Mouse (Mus musculus) hindbrain, embryonic 16.5 days (tissue): ENCODE measurements around the gene Oprd1. TPM values are rescaled to one million over a fixed set of nuclear protein-coding genes. Genes with fewer than 3 reads are reported as not detected.

Experiments
- ATAC-seq: fragments of 200-750 bp; cut with Nextera tagmentation; 2 replicates; pipeline ENCODE4 v1.8.0; 2017; ENCODE audit warnings: moderate TSS enrichment, moderate library complexity
- H3K27ac ChIP-seq: fragments of 300-500 bp; sonication (generic); 2 replicates; pipeline ENCODE4 v1.5.1; 2014; ENCODE audit warnings: low read depth, mild to moderate bottlenecking, control low read depth, low read length, moderate library complexity
- H3K27me3 ChIP-seq: fragments of 300-500 bp; sonication (generic); replicated peaks from 2 replicates; pipeline ENCODE4 v1.6.1; 2014; ENCODE audit warnings: low read length; ENCODE audit not compliant: control insufficient read depth, insufficient read depth
- H3K36me3 ChIP-seq: fragments of 300-500 bp; sonication (generic); 2 replicates; pipeline ENCODE4 v1.6.1; 2014; ENCODE audit warnings: mild to moderate bottlenecking, low read length, moderate library complexity, mixed read lengths; ENCODE audit not compliant: control insufficient read depth, insufficient read depth
- H3K4me1 ChIP-seq: fragments of 300-500 bp; sonication (generic); 2 replicates; pipeline ENCODE4 v1.6.1; 2014; ENCODE audit warnings: low read depth, low read length; ENCODE audit not compliant: control insufficient read depth, insufficient read depth
- H3K4me2 ChIP-seq: fragments of 300-500 bp; sonication (generic); 2 replicates; pipeline ENCODE4 v1.6.1; 2014; ENCODE audit warnings: mild to moderate bottlenecking, low read length, control low read depth, moderate library complexity
- H3K4me3 ChIP-seq: fragments of 300-500 bp; sonication (generic); 2 replicates; pipeline ENCODE4 v1.5.1; 2014; ENCODE audit warnings: mild to moderate bottlenecking, low read length, control low read depth, moderate library complexity
- H3K9ac ChIP-seq: fragments of 300-500 bp; sonication (generic); 2 replicates; pipeline ENCODE4 v1.6.1; 2014; ENCODE audit warnings: low read depth, mild to moderate bottlenecking, control low read depth, low read length, moderate library complexity
- H3K9me3 ChIP-seq: fragments of 300-500 bp; sonication (generic); 2 replicates; pipeline ENCODE4 v1.6.1; 2014; ENCODE audit warnings: mild to moderate bottlenecking, low read length, moderate library complexity; ENCODE audit not compliant: control insufficient read depth
- WGBS: fragments of 180-500 bp; shearing (Covaris S2); extraction: QIAGEN DNeasy Blood & Tissue Kit; methylation state at CpG from one replicate; pipeline ENCODE4 v1.1.7; 2014; 5-methylcytosine and 5-hydroxymethylcytosine counted together
- polyA plus RNA-seq: library from polyadenylated mRNA; unstranded; fragments of >200 nt; fragmentation: Nextera tagmentation; extraction: Ambion mirVana; gene quantifications from 2 replicates; pipeline ENCODE4 v1.2.1, GENCODE M21; 2015

Oprd1 gene
- polyA plus RNA-seq, 1 experiment from 2014 or later, result 1.4 TPM

DNA sequence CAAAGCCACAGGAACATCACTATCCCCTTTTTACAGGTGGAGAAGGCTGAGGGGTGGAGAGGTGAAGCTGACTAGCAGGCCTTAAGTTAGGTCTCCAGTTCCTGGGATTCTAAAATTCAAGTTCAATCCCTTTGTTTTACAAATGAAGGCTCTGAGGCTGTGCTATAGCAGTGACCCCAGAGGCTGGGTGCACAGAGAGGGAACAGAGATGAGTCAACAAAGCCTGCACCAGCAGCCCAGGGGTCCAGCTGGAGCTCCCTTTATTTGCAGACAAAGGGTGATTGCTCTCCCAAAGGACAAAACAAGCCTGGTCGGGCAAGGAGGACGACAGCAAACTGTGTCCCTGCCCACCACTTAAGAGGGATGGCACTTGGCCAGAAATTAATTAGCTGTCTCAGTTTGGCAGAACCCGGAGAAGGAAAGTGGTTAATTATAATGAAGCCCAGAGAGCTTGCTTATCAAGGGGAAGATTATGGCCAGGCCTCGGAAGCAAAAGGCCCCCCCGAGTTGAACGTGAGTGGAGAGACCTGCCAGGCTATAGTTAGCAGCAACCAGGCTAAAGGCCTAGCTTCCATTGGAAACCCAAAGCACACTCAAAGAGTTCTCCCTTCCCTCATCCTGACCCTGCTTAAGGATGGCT is 15.2 kb downstream of the Oprd1 start:
- Histone ChIP-seq H3K4me1 (peaks cover 2% of the 10 kb centered on the region; the same call in 1 of the 2 replicates), H3K4me3 (no peak overlapping the region), H3K27ac (peak overlapping the region; percentile 34; the same call in 1 of the 2 replicates), H3K9ac (no peak overlapping the region), H3K4me2 (no peak overlapping the region), H3K36me3 (no peaks in the 10 kb centered on the region), H3K9me3 (no peaks in the 10 kb centered on the region), H3K27me3 (no peaks in the 10 kb centered on the region)
- 7% methylated on average over 6 of the region's 6 CpGs for WGBS
- no peak; the same call in 1 of the 2 replicates for ATAC-seq

DNA sequence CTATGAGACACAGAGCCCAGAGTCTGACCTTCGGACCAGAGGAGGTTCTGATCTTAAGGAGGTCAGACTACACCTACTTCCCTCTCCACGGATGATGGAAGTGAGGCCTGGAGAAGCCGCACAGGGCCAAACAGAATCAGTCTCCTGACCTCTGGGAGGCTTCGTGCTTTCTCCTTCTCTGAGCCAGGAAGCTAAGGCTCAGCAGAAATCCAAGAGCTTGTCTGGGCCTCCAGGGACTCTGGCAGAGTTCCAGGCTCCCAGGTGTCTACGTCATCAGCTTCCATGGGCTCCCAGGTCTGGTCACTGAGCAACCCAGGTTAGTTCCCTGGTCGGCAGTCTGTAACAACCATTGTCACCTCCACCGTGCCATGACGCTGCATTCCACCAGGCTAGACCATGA is 17.2 kb downstream of the Oprd1 start:
- Histone ChIP-seq H3K9ac (no peak overlapping the region), H3K4me2 (no peak overlapping the region), H3K27ac (no peak overlapping the region), H3K27me3 (no peaks in the 10 kb centered on the region), H3K9me3 (no peaks in the 10 kb centered on the region), H3K4me3 (no peak overlapping the region), H3K4me1 (peaks cover 2% of the 10 kb centered on the region; the same call in 1 of the 2 replicates), H3K36me3 (no peaks in the 10 kb centered on the region)
- ATAC-seq, result no peak
- WGBS, result 96% methylated on average over 8 of the region's 8 CpGs

DNA sequence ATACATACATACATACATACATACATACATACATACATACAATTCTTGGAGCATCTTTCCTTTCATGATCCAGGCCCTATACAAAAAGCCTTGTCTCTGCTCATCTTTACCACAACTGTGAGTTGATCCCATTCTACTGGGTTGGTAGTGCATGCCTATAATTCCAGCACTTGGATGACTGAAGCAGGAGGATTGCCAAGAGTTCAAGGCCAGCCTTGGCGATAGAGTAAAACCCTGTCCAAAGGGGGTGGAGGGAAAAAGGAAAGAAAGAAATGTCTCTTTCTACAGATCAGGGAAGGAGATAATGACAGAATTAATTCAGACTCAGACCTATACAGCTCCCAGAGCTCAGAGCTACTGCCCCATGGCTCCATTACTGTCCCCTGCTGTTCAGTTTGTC is 21.1 kb downstream of the Oprd1 start:
- H3K4me1 ChIP-seq, result no peaks in the 10 kb centered on the region
- no peaks in the 10 kb centered on the region for H3K9me3 ChIP-seq
- 68% methylated on average over 1 of the region's 1 CpGs for whole genome bisulfite sequencing
- H3K27me3 ChIP-seq, result no peaks in the 10 kb centered on the region
- no peak overlapping the region for H3K4me3 ChIP-seq
- no peaks in the 10 kb centered on the region for H3K36me3 ChIP-seq
- no peak overlapping the region for H3K9ac ChIP-seq
- no peak overlapping the region for H3K27ac ChIP-seq
- no peak overlapping the region for H3K4me2 ChIP-seq
- ATAC-seq, result no peak

DNA sequence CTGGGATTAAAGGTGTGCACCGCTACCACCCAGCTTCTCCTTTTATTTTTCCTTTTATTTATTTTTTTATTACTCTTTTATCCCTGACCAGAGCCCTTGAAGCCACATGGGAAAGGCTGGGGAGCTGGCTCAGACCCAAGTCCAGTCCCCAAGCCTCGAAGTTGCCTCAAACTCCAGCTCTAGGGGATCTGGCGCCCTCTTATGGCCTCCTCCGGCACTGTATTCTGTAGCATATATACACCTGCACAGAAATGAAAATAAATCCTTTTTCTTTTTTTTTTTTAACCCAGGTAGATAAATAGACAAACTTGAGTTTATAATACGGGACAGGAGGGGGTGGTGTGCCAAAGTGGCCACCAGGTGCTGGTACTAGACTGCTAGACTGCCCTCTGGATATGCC is 22.6 kb downstream of the Oprd1 start:
- no peaks in the 10 kb centered on the region for H3K9me3 ChIP-seq
- H3K4me3 ChIP-seq, result no peak overlapping the region
- no peaks in the 10 kb centered on the region for H3K36me3 ChIP-seq
- no peaks in the 10 kb centered on the region for H3K4me1 ChIP-seq
- 83% methylated on average over 5 of the region's 5 CpGs for WGBS
- H3K27me3 ChIP-seq, result no peaks in the 10 kb centered on the region
- no peak overlapping the region for H3K4me2 ChIP-seq
- no peak overlapping the region for H3K27ac ChIP-seq
- ATAC-seq, result no peak
- no peak overlapping the region for H3K9ac ChIP-seq

DNA sequence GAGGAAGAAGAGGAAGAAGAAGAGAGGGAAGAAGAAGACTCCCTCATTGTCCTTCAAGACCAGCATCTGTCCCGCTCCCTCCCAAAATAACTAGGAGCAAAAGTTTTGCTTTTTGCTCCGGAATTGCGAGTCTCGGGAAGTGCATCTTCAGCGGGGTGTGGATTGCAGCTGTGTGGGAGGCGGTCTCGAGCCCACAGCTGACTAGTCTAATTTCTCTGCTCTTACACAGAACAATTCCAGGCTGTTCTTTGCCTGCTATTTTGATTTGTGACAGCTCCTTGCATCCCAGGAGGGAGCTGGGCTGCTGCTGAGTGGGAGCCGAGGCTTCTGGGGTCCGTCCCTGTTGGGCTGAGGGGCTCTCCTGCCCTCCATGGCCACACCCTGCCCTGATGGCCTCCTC is 24.7 kb downstream of the Oprd1 start:
- Histone ChIP-seq H3K27me3 (no peaks in the 10 kb centered on the region), H3K4me2 (no peak overlapping the region), H3K9ac (no peak overlapping the region), H3K9me3 (no peaks in the 10 kb centered on the region), H3K36me3 (no peaks in the 10 kb centered on the region), H3K27ac (no peak overlapping the region), H3K4me3 (no peak overlapping the region), H3K4me1 (no peaks in the 10 kb centered on the region)
- 64% methylated on average over 9 of the region's 9 CpGs for WGBS
- ATAC-seq, result no peak

DNA sequence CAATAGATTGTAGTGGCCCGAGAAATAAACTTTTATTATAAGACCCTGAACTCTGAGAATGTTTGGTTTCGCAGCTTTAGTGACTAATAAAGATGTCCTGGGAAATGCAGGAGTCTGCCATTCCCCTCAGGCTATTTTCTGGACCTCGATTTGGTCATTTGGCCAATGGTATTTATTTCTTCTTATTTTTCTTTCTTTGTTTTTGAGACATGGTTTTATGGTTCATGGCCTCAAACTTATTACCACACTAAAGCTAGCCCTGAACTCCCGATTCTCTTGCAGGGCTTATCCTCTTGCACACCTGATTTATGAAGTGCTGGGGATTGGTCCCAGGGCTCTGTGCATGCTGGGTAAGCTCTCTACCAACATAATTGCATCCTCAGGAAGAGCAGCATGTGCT is 28.0 kb downstream of the Oprd1 start:
- ATAC-seq, result no peak
- no peaks in the 10 kb centered on the region for H3K9me3 ChIP-seq
- H3K9ac ChIP-seq, result no peak overlapping the region
- H3K4me3 ChIP-seq, result no peak overlapping the region
- no peak overlapping the region for H3K4me2 ChIP-seq
- no peaks in the 10 kb centered on the region; the same call in 1 of the 2 replicates for H3K27me3 ChIP-seq
- no peaks in the 10 kb centered on the region for H3K4me1 ChIP-seq
- 84% methylated on average over 4 of the region's 4 CpGs for WGBS
- no peaks in the 10 kb centered on the region for H3K36me3 ChIP-seq
- H3K27ac ChIP-seq, result no peak overlapping the region

DNA sequence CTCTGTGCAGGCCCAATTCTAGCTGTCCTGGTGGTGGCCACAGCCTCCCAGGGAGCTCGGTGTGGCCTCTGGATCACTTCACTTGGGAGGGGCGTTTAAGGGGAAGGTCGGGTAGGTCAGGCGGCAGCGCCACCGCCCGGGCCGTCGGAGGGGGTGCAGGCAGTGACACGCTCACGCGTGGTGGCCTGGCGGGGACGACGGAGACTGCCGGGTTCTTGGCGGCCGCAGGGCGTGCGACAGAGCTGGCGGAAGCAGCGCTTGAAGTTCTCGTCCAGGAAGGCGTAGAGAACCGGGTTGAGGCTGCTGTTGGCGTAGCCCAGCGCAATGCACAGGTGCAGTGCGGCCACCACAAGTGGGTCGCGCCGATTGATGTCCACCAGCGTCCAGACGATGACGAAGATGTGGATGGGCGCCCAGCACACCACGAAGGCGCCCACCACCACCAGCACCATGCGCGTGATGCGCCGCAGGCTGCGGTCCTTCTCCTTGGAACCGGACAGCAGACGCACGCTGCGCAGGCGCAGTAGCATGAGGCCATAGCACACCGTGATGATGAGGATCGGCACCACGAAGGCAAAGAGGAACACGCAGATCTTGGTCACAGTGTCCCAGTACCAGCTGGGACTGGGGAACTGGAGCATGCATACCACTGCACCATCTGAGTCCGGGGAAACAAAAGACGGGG is 30.7 kb downstream of the Oprd1 start:
- WGBS, result 42% methylated on average over 53 of the region's 53 CpGs
- H3K36me3 ChIP-seq, result no peaks in the 10 kb centered on the region
- 0 out of 2 replicates have a peak, but pooled peaks have one; percentile 30 for ATAC-seq
- H3K4me2 ChIP-seq, result peak overlapping the region; percentile 54
- no peaks in the 10 kb centered on the region for H3K4me1 ChIP-seq
- H3K27ac ChIP-seq, result no peak overlapping the region
- H3K9me3 ChIP-seq, result no peaks in the 10 kb centered on the region
- H3K9ac ChIP-seq, result peak overlapping the region; percentile 52
- no peaks in the 10 kb centered on the region; the same call in 1 of the 2 replicates for H3K27me3 ChIP-seq
- H3K4me3 ChIP-seq, result peak overlapping the region; percentile 33

DNA sequence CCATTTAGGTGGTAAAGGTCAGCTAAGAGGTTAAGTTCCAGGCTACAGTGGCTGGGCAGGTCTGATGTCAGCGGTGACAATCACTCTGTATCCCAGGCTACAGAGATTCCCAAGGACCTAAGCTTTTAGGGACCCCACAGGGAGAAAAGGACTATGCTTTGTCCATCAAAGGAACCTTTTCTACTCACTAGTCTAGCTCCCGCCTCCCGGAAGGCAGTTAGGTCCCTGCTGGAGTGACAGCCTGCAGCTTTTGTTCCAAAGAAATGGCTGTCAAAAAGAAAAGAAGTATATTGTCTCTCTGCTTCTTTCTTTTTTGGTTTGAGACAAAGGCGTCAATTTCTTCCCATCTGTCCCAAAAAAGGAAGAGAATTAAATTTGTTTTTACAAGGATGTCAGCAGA is 33.1 kb downstream of the Oprd1 start:
- Histone ChIP-seq H3K27me3 (no peaks in the 10 kb centered on the region; the same call in 1 of the 2 replicates), H3K36me3 (no peaks in the 10 kb centered on the region), H3K9me3 (no peaks in the 10 kb centered on the region), H3K4me2 (no peak overlapping the region), H3K4me3 (no peak overlapping the region), H3K9ac (no peak overlapping the region), H3K4me1 (no peaks in the 10 kb centered on the region), H3K27ac (no peak overlapping the region)
- WGBS, result 30% methylated on average over 4 of the region's 4 CpGs
- ATAC-seq, result no peak

DNA sequence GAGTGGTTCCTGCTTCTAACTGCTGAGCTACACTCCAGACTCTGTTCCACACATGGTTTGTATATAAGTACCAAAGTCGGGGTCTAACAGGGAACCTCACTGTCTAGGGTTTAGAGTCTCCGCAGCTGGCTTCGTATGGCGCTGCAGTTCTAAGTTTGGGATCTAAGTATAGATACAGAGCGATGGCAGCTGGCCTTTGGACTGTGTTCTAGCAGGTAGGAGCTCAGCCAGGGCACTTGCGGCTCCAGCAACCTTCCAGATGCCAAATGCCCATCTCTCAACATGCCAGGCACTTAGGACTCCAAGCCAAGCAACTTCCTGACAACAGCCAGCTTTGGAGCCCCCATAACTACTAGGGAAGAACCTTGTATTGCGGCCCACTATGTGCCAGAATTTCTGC is 36.1 kb downstream of the Oprd1 start:
- Histone ChIP-seq H3K9ac (no peak overlapping the region), H3K27me3 (no peaks in the 10 kb centered on the region), H3K36me3 (no peaks in the 10 kb centered on the region), H3K4me1 (no peaks in the 10 kb centered on the region), H3K27ac (no peak overlapping the region), H3K9me3 (no peaks in the 10 kb centered on the region), H3K4me2 (no peak overlapping the region), H3K4me3 (no peak overlapping the region)
- ATAC-seq, result no peak
- 98% methylated on average over 7 of the region's 7 CpGs for WGBS
